Mouse (Mus musculus): ENCODE data around the gene Smad3. TPM values are rescaled to one million over a fixed set of nuclear protein-coding genes. Genes with fewer than 3 reads are reported as not detected.
A peak's percentile ranks its signal among the peaks of the same experiment; 100 is the strongest.

The Smad3 gene
- polyA plus RNA-seq, 1 experiment from 2014 or later: 15.2 TPM

- no peak overlapping the region for H3K4me2 ChIP-seq (ENCODE audit: low read depth)
- no peaks in the 10 kb centered on the region for H3K9me3 ChIP-seq (ENCODE audit: control insufficient read depth, low read length)
- no peak overlapping the region for H3K9ac ChIP-seq (ENCODE audit: low read length)
- H3K4me1 ChIP-seq (ENCODE audit: control insufficient read depth, insufficient read depth, low read length): peaks cover 16% of the 10 kb centered on the region
- 81% methylated on average over 6 of the region's 6 CpGs for WGBS
- no peak for DNase-seq (ENCODE audit: low spot score)
- no peaks in the 10 kb centered on the region for H3K36me3 ChIP-seq (ENCODE audit: control insufficient read depth, insufficient read depth, low read length)
- ATAC-seq (ENCODE audit: insufficient read depth, low FRiP score, low TSS enrichment): no peak
- no peak overlapping the region for H3K27ac ChIP-seq (ENCODE audit: low read depth, low read length)
- H3K27me3 ChIP-seq (ENCODE audit: control insufficient read depth, insufficient read depth, low read length): no peaks in the 10 kb centered on the region
- H3K4me3 ChIP-seq (ENCODE audit: low read depth, low read length): no peak overlapping the region
Measured at GRCm38 (mm10) chr9:63704979-63705751, 52.6 kb downstream of the Smad3 start.

- Histone ChIP-seq H3K4me2 (ENCODE audit: low read depth) (no peak overlapping the region), H3K9me3 (ENCODE audit: control insufficient read depth, low read length) (no peaks in the 10 kb centered on the region), H3K9ac (ENCODE audit: low read length) (no peak overlapping the region), H3K4me3 (ENCODE audit: low read depth, low read length) (no peak overlapping the region), H3K36me3 (ENCODE audit: control insufficient read depth, insufficient read depth, low read length) (no peaks in the 10 kb centered on the region), H3K4me1 (ENCODE audit: control insufficient read depth, insufficient read depth, low read length) (peaks cover 16% of the 10 kb centered on the region), H3K27me3 (ENCODE audit: control insufficient read depth, insufficient read depth, low read length) (no peaks in the 10 kb centered on the region), H3K27ac (ENCODE audit: low read depth, low read length) (no peak overlapping the region)
- ATAC-seq (ENCODE audit: insufficient read depth, low FRiP score, low TSS enrichment) (no peak), DNase-seq (ENCODE audit: low spot score) (no peak)
- 79% methylated on average over 5 of the region's 5 CpGs for WGBS
Measured at GRCm38 (mm10) chr9:63704131-63704530, 53.7 kb downstream of the Smad3 start.

GRCm38 (mm10) chr9:63703236-63703785 is 54.5 kb downstream of the Smad3 start:
- Histone ChIP-seq H3K27me3 (ENCODE audit: control insufficient read depth, insufficient read depth, low read length) (no peaks in the 10 kb centered on the region), H3K4me3 (ENCODE audit: low read depth, low read length) (no peak overlapping the region), H3K27ac (ENCODE audit: low read depth, low read length) (no peak overlapping the region), H3K4me1 (ENCODE audit: control insufficient read depth, insufficient read depth, low read length) (peaks cover 16% of the 10 kb centered on the region), H3K9ac (ENCODE audit: low read length) (no peak overlapping the region), H3K4me2 (ENCODE audit: low read depth) (no peak overlapping the region), H3K36me3 (ENCODE audit: control insufficient read depth, insufficient read depth, low read length) (no peaks in the 10 kb centered on the region), H3K9me3 (ENCODE audit: control insufficient read depth, low read length) (no peaks in the 10 kb centered on the region)
- DNase-seq (ENCODE audit: low spot score) (no peak), ATAC-seq (ENCODE audit: insufficient read depth, low FRiP score, low TSS enrichment) (no peak)
- WGBS: 91% methylated on average over 7 of the region's 7 CpGs

GRCm38 (mm10) chr9:63702502-63703013 is 55.2 kb downstream of the Smad3 start:
- ATAC-seq (ENCODE audit: insufficient read depth, low FRiP score, low TSS enrichment) (no peak), DNase-seq (ENCODE audit: low spot score) (peak; percentile 34)
- Histone ChIP-seq H3K9me3 (ENCODE audit: control insufficient read depth, low read length) (no peaks in the 10 kb centered on the region), H3K9ac (ENCODE audit: low read length) (no peak overlapping the region), H3K4me1 (ENCODE audit: control insufficient read depth, insufficient read depth, low read length) (peaks cover 23% of the 10 kb centered on the region), H3K27me3 (ENCODE audit: control insufficient read depth, insufficient read depth, low read length) (no peaks in the 10 kb centered on the region), H3K27ac (ENCODE audit: low read depth, low read length) (no peak overlapping the region), H3K4me2 (ENCODE audit: low read depth) (no peak overlapping the region), H3K36me3 (ENCODE audit: control insufficient read depth, insufficient read depth, low read length) (no peaks in the 10 kb centered on the region), H3K4me3 (ENCODE audit: low read depth, low read length) (no peak overlapping the region)
- 65% methylated on average over 16 of the region's 16 CpGs for WGBS

GRCm38 (mm10) chr9:63701957-63702309 is 55.9 kb downstream of the Smad3 start:
- Histone ChIP-seq H3K4me2 (ENCODE audit: low read depth) (no peak overlapping the region), H3K36me3 (ENCODE audit: control insufficient read depth, insufficient read depth, low read length) (no peaks in the 10 kb centered on the region), H3K27me3 (ENCODE audit: control insufficient read depth, insufficient read depth, low read length) (no peaks in the 10 kb centered on the region), H3K9me3 (ENCODE audit: control insufficient read depth, low read length) (no peaks in the 10 kb centered on the region), H3K4me3 (ENCODE audit: low read depth, low read length) (no peak overlapping the region), H3K9ac (ENCODE audit: low read length) (no peak overlapping the region), H3K4me1 (ENCODE audit: control insufficient read depth, insufficient read depth, low read length) (peaks cover 26% of the 10 kb centered on the region), H3K27ac (ENCODE audit: low read depth, low read length) (no peak overlapping the region)
- DNase-seq (ENCODE audit: low spot score) (no peak), ATAC-seq (ENCODE audit: insufficient read depth, low FRiP score, low TSS enrichment) (no peak)
- WGBS: 80% methylated on average over 4 of the region's 4 CpGs

- WGBS: 81% methylated on average over 10 of the region's 10 CpGs
- Histone ChIP-seq H3K27ac (ENCODE audit: low read depth, low read length) (no peak overlapping the region), H3K9me3 (ENCODE audit: control insufficient read depth, low read length) (no peaks in the 10 kb centered on the region), H3K4me1 (ENCODE audit: control insufficient read depth, insufficient read depth, low read length) (peaks cover 27% of the 10 kb centered on the region), H3K36me3 (ENCODE audit: control insufficient read depth, insufficient read depth, low read length) (no peaks in the 10 kb centered on the region), H3K27me3 (ENCODE audit: control insufficient read depth, insufficient read depth, low read length) (no peaks in the 10 kb centered on the region), H3K4me3 (ENCODE audit: low read depth, low read length) (no peak overlapping the region), H3K9ac (ENCODE audit: low read length) (no peak overlapping the region), H3K4me2 (ENCODE audit: low read depth) (no peak overlapping the region)
- no peak for ATAC-seq (ENCODE audit: insufficient read depth, low FRiP score, low TSS enrichment)
- no peak for DNase-seq (ENCODE audit: low spot score)
Measured at GRCm38 (mm10) chr9:63701258-63701956, 56.4 kb downstream of the Smad3 start.

GRCm38 (mm10) chr9:63699145-63699544 is 58.6 kb downstream of the Smad3 start:
- WGBS: 76% methylated on average over 4 of the region's 4 CpGs
- H3K9ac ChIP-seq (ENCODE audit: low read length): no peak overlapping the region
- peaks cover 23% of the 10 kb centered on the region for H3K4me1 ChIP-seq (ENCODE audit: control insufficient read depth, insufficient read depth, low read length)
- no peak overlapping the region for H3K4me2 ChIP-seq (ENCODE audit: low read depth)
- no peaks in the 10 kb centered on the region for H3K36me3 ChIP-seq (ENCODE audit: control insufficient read depth, insufficient read depth, low read length)
- no peak overlapping the region for H3K27ac ChIP-seq (ENCODE audit: low read depth, low read length)
- DNase-seq (ENCODE audit: low spot score) (no peak), ATAC-seq (ENCODE audit: insufficient read depth, low FRiP score, low TSS enrichment) (no peak)
- no peak overlapping the region for H3K4me3 ChIP-seq (ENCODE audit: low read depth, low read length)
- no peaks in the 10 kb centered on the region for H3K9me3 ChIP-seq (ENCODE audit: control insufficient read depth, low read length)
- no peaks in the 10 kb centered on the region for H3K27me3 ChIP-seq (ENCODE audit: control insufficient read depth, insufficient read depth, low read length)

- no peaks in the 10 kb centered on the region for H3K27me3 ChIP-seq (ENCODE audit: control insufficient read depth, insufficient read depth, low read length)
- H3K27ac ChIP-seq (ENCODE audit: low read depth, low read length): 0 out of 2 replicates have a peak overlapping the region, but pooled peaks have one; percentile 29
- H3K9ac ChIP-seq (ENCODE audit: low read length): no peak overlapping the region
- no peak overlapping the region for H3K4me3 ChIP-seq (ENCODE audit: low read depth, low read length)
- DNase-seq (ENCODE audit: low spot score) (no peak), ATAC-seq (ENCODE audit: insufficient read depth, low FRiP score, low TSS enrichment) (no peak)
- no peaks in the 10 kb centered on the region for H3K36me3 ChIP-seq (ENCODE audit: control insufficient read depth, insufficient read depth, low read length)
- H3K4me2 ChIP-seq (ENCODE audit: low read depth): no peak overlapping the region
- 74% methylated on average over 5 of the region's 7 CpGs for WGBS
- peaks cover 23% of the 10 kb centered on the region for H3K4me1 ChIP-seq (ENCODE audit: control insufficient read depth, insufficient read depth, low read length)
- no peaks in the 10 kb centered on the region for H3K9me3 ChIP-seq (ENCODE audit: control insufficient read depth, low read length)
Measured at GRCm38 (mm10) chr9:63698320-63699045, 59.3 kb downstream of the Smad3 start.

Data from neural tube, embryonic 11.5 days (tissue).